Comparison of ENCODE assay signal across 8 mouse cellular contexts in the genomic region with DNA sequence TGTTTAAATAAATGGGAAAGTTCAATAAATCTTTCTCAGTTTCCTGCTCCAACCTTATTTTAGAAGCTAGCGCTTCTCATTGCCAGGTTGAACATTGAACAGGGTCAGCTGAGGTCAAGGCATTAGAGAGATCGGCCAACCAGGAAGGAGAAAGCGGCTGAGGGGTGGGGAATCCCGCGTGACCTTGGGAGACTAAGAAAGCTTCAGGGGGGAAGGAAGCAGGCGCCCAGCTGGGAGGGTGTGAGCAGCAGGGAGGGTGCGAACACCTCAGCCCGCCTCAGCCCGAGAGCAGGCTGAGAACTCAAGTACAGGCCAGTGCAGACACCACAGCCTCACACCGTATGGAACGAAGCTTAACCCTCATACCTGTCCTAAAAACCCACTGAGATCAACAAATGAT. TPM values are rescaled to one million over a fixed set of nuclear protein-coding genes. Genes with fewer than 3 reads are reported as not detected.
A peak's percentile ranks its signal among the peaks of the same experiment; 100 is the strongest.
DNase-seq lines count a peak whose midpoint lies in the region; ATAC-seq and TF ChIP-seq lines count a peak whose summit lies in the region.

No protein-coding gene starts in this region.

- no peak overlapping the region for H3K4me2 ChIP-seq in liver, embryonic 12.5 days
- H3K4me2 ChIP-seq in stomach, embryonic 15.5 days = no peak overlapping the region
- H3K4me2 ChIP-seq in hindbrain, postnatal 0 days (ENCODE audit: low read depth, low read length) = no peak overlapping the region
- no peak overlapping the region for H3K4me2 ChIP-seq in forebrain, embryonic 16.5 days (ENCODE audit: low read length)

- 40% methylated on average over 11 of the region's 11 CpGs for WGBS in liver, embryonic 12.5 days (ENCODE audit: insufficient replicate concordance)
- WGBS in stomach, embryonic 15.5 days = 21% methylated on average over 11 of the region's 11 CpGs
- WGBS in hindbrain, postnatal 0 days = 57% methylated on average over 11 of the region's 11 CpGs
- WGBS in forebrain, embryonic 16.5 days = 68% methylated on average over 11 of the region's 11 CpGs

- no peak overlapping the region for H3K9ac ChIP-seq in liver, embryonic 12.5 days
- H3K9ac ChIP-seq in stomach, embryonic 15.5 days = no peak overlapping the region
- H3K9ac ChIP-seq in hindbrain, postnatal 0 days (replicated peaks; ENCODE audit: low read length) = no peak overlapping the region
- no peak overlapping the region for H3K9ac ChIP-seq in forebrain, embryonic 16.5 days (replicated peaks; ENCODE audit: low read depth, low read length)

- TF ChIP-seq CTCF in gastrocnemius, adult 2 months (IDR thresholded peaks at IDR 0.05) = no peak
- no peak for TF ChIP-seq CTCF in hindbrain, postnatal 0 days (IDR thresholded peaks at IDR 0.05; ENCODE audit: low read depth)

- intact Hi-C loops in gastrocnemius, adult 2 months (cut with DNase I) = no loop called here
- intact Hi-C loops in heart, postnatal 10 days (cut with DNase I) = loop anchor here (2.0 kb wide), 1 partner anchor 21 kb away; no protein-coding TSS in a partner anchor

- H3K9me3 ChIP-seq in liver, embryonic 12.5 days (replicated peaks) = no peaks in the 10 kb centered on the region
- H3K9me3 ChIP-seq in stomach, embryonic 15.5 days = no peaks in the 10 kb centered on the region
- no peaks in the 10 kb centered on the region for H3K9me3 ChIP-seq in hindbrain, postnatal 0 days (ENCODE audit: low read length)
- no peaks in the 10 kb centered on the region for H3K9me3 ChIP-seq in forebrain, embryonic 16.5 days (ENCODE audit: control insufficient read depth, low read length)

- H3K36me3 ChIP-seq in liver, embryonic 12.5 days = peaks cover 32% of the 10 kb centered on the region; the same call in 1 of the 2 replicates
- H3K36me3 ChIP-seq in stomach, embryonic 15.5 days = no peaks in the 10 kb centered on the region
- 0 out of 2 replicates have a peak, but pooled peaks cover 8% of the 10 kb centered on the region for H3K36me3 ChIP-seq in hindbrain, postnatal 0 days (ENCODE audit: insufficient read depth, low read length)
- H3K36me3 ChIP-seq in forebrain, embryonic 16.5 days (ENCODE audit: control insufficient read depth, insufficient read depth) = no peaks in the 10 kb centered on the region; the same call in 1 of the 2 replicates

- ATAC-seq in liver, embryonic 12.5 days = peak; percentile 61
- peak; percentile 75; the same call in 1 of the 2 replicates for ATAC-seq in stomach, embryonic 15.5 days (ENCODE audit: insufficient read depth, low FRiP score, low read depth)
- no peak for ATAC-seq in hindbrain, postnatal 0 days
- no peak for ATAC-seq in forebrain, embryonic 16.5 days

- no peak overlapping the region; the same call in 1 of the 2 replicates for H3K4me3 ChIP-seq in gastrocnemius, adult 2 months
- H3K4me3 ChIP-seq in liver, embryonic 12.5 days = no peak overlapping the region
- H3K4me3 ChIP-seq in stomach, embryonic 15.5 days (replicated peaks) = no peak overlapping the region
- H3K4me3 ChIP-seq in hindbrain, postnatal 0 days (ENCODE audit: low read length) = no peak overlapping the region
- H3K4me3 ChIP-seq in forebrain, embryonic 16.5 days (replicated peaks; ENCODE audit: low read length) = no peak overlapping the region

- peak overlapping the region; percentile 68 for H3K27ac ChIP-seq in gastrocnemius, adult 2 months
- no peak overlapping the region for H3K27ac ChIP-seq in liver, embryonic 12.5 days
- H3K27ac ChIP-seq in stomach, embryonic 15.5 days = 0 out of 2 replicates have a peak overlapping the region, but pooled peaks have one; percentile 26
- no peak overlapping the region for H3K27ac ChIP-seq in hindbrain, postnatal 0 days
- no peak overlapping the region for H3K27ac ChIP-seq in forebrain, embryonic 16.5 days (ENCODE audit: low read length)

- DNase-seq in gastrocnemius, adult 2 months = peak; percentile 54
- DNase-seq in gastrocnemius, adult 8-10 months (ENCODE audit: low spot score in 2 of 2) = no peak
- DNase-seq in heart, postnatal 10 days = peak; percentile 52 to 69
- no peak for DNase-seq in hindbrain, postnatal 0 days (ENCODE audit: low spot score)
- DNase-seq in cerebellum, postnatal 36 days = no peak

- H3K4me1 ChIP-seq in liver, embryonic 12.5 days = peaks cover 35% of the 10 kb centered on the region
- peaks cover 13% of the 10 kb centered on the region for H3K4me1 ChIP-seq in stomach, embryonic 15.5 days
- 0 out of 2 replicates have a peak, but pooled peaks cover 1% of the 10 kb centered on the region for H3K4me1 ChIP-seq in hindbrain, postnatal 0 days (ENCODE audit: insufficient read depth, low read length)
- H3K4me1 ChIP-seq in forebrain, embryonic 16.5 days (replicated peaks; ENCODE audit: control insufficient read depth, insufficient read depth, low read length) = peaks cover 11% of the 10 kb centered on the region; the same call in 1 of the 2 replicates

- H3K27me3 ChIP-seq in liver, embryonic 12.5 days (replicated peaks) = no peaks in the 10 kb centered on the region
- no peaks in the 10 kb centered on the region for H3K27me3 ChIP-seq in stomach, embryonic 15.5 days (replicated peaks)
- no peaks in the 10 kb centered on the region for H3K27me3 ChIP-seq in hindbrain, postnatal 0 days (ENCODE audit: insufficient read depth, low read length)
- H3K27me3 ChIP-seq in forebrain, embryonic 16.5 days (replicated peaks; ENCODE audit: control insufficient read depth, insufficient read depth, low read length) = no peaks in the 10 kb centered on the region

RNA-seq across cellular contexts. Expression of gene Usp12, which starts 22.8 kb away (rescaled TPM):
- 10 to 100 TPM; 15.4 to 22.4 TPM for total RNA-seq in gastrocnemius, adult 2 months (2021)
- total RNA-seq in gastrocnemius, adult 8-10 months (2022) = 10 to 100 TPM; 13.3 to 19.5 (median 14.9) TPM
- 10 to 100 TPM; 17.4 to 20.5 TPM for total RNA-seq in heart, postnatal 10 days (2021)
- polyA plus RNA-seq in liver, embryonic 12.5 days (2016; fragmentation: Nextera tagmentation; extraction: Ambion mirVana) = 13.6 and 13.9 TPM in 2 replicates
- polyA plus RNA-seq in stomach, embryonic 15.5 days (2015; fragmentation: Nextera tagmentation; extraction: Ambion mirVana) = 18.9 and 20.8 TPM in 2 replicates
- 15.5 and 20.7 TPM in 2 replicates for total RNA-seq in hindbrain, postnatal 0 days (2014; rRNA removed)
- 13.2 TPM in 2 replicates for polyA plus RNA-seq in hindbrain, postnatal 0 days (2015; fragmentation: Nextera tagmentation; extraction: Ambion mirVana)
- 16.9 and 17.5 TPM in 2 replicates for polyA plus RNA-seq in forebrain, embryonic 16.5 days (2015; fragmentation: Nextera tagmentation; extraction: Ambion mirVana)

Comparison
In these comparisons a context has a peak if more than half of its experiments do, and no peak if none do; other contexts are left out.
1. DNase-seq: peak in gastrocnemius, adult 2 months (single experiment) and heart, postnatal 10 days (2 of 2); none in gastrocnemius, adult 8-10 months (0 of 2), hindbrain, postnatal 0 days (single experiment) and cerebellum, postnatal 36 days (0 of 2).
2. H3K27ac ChIP-seq: peak in gastrocnemius, adult 2 months (single experiment) and stomach, embryonic 15.5 days (single experiment); none in liver, embryonic 12.5 days (single experiment), hindbrain, postnatal 0 days (single experiment) and forebrain, embryonic 16.5 days (single experiment).
3. ATAC-seq: peak in liver, embryonic 12.5 days (single experiment) and stomach, embryonic 15.5 days (single experiment); none in hindbrain, postnatal 0 days (single experiment) and forebrain, embryonic 16.5 days (single experiment).